In genomic region chr12:59039971-59040844, GRCm38 (mm10) we compare ENCODE assay signal across 8 mouse cellular contexts. TPM values are rescaled to one million over a fixed set of nuclear protein-coding genes. Genes with fewer than 3 reads are reported as not detected.
DNase-seq lines count a peak whose midpoint lies in the region; ATAC-seq and TF ChIP-seq lines count a peak whose summit lies in the region.

No protein-coding gene starts in this region.

- H3K36me3 ChIP-seq in embryonic facial prominence, embryonic 12.5 days, result peaks cover 28% of the 10 kb centered on the region
- H3K36me3 ChIP-seq in heart, embryonic 16.5 days (ENCODE audit: control insufficient read depth, insufficient read depth), result peaks cover 25% of the 10 kb centered on the region
- H3K36me3 ChIP-seq in kidney, postnatal 0 days (ENCODE audit: insufficient read depth, low read length), result peaks cover 20% of the 10 kb centered on the region; the same call in 1 of the 2 replicates
- H3K36me3 ChIP-seq in small intestine, adult 2 months (ENCODE audit: control insufficient read depth, insufficient read depth, low read length), result peaks cover 26% of the 10 kb centered on the region

- H3K4me3 ChIP-seq in embryonic facial prominence, embryonic 12.5 days, result no peak overlapping the region
- peak overlapping the region; percentile 20; the same call in 1 of the 2 replicates for H3K4me3 ChIP-seq in heart, embryonic 16.5 days (ENCODE audit: low read length)
- no peak overlapping the region for H3K4me3 ChIP-seq in kidney, postnatal 0 days (replicated peaks; ENCODE audit: low read depth, low read length)
- H3K4me3 ChIP-seq in small intestine, adult 2 months (ENCODE audit: low read depth, low read length), result peak overlapping the region; percentile 52

- peak overlapping the region; percentile 2; the same call in 1 of the 2 replicates for H3K4me2 ChIP-seq in embryonic facial prominence, embryonic 12.5 days (replicated peaks)
- H3K4me2 ChIP-seq in heart, embryonic 16.5 days (ENCODE audit: low read depth, low read length), result peak overlapping the region; percentile 56
- peak overlapping the region; percentile 47 for H3K4me2 ChIP-seq in kidney, postnatal 0 days (ENCODE audit: low read length)

- no peaks in the 10 kb centered on the region for H3K9me3 ChIP-seq in embryonic facial prominence, embryonic 12.5 days
- H3K9me3 ChIP-seq in heart, embryonic 16.5 days (replicated peaks; ENCODE audit: control insufficient read depth, low read length), result no peaks in the 10 kb centered on the region
- no peaks in the 10 kb centered on the region for H3K9me3 ChIP-seq in kidney, postnatal 0 days (replicated peaks; ENCODE audit: low read length)

- ATAC-seq in embryonic facial prominence, embryonic 12.5 days (ENCODE audit: insufficient number of reproducible peaks, insufficient read depth, low FRiP score, low TSS enrichment), result peak; percentile 74; the same call in 1 of the 2 replicates
- ATAC-seq in heart, embryonic 16.5 days (replicated peaks; ENCODE audit: extremely low read depth, insufficient read depth, low FRiP score), result peak; percentile 79
- ATAC-seq in kidney, postnatal 0 days (replicated peaks; ENCODE audit: low FRiP score, low read depth), result peak; percentile 90

- no peaks in the 10 kb centered on the region for H3K27me3 ChIP-seq in embryonic facial prominence, embryonic 12.5 days
- no peaks in the 10 kb centered on the region for H3K27me3 ChIP-seq in heart, embryonic 16.5 days (ENCODE audit: control insufficient read depth, insufficient read depth, low read length)
- no peaks in the 10 kb centered on the region for H3K27me3 ChIP-seq in kidney, postnatal 0 days (ENCODE audit: insufficient read depth, low read length)
- no peaks in the 10 kb centered on the region for H3K27me3 ChIP-seq in small intestine, adult 2 months (ENCODE audit: control insufficient read depth, insufficient read depth, low read length)

- 2% methylated on average over 23 of the region's 23 CpGs for WGBS in embryonic facial prominence, embryonic 12.5 days
- 6% methylated on average over 23 of the region's 23 CpGs for WGBS in heart, embryonic 16.5 days
- 5% methylated on average over 23 of the region's 23 CpGs for WGBS in kidney, postnatal 0 days
- 13% methylated on average over 23 of the region's 23 CpGs for WGBS in small intestine, adult 2 months

- peak overlapping the region; percentile 55; the same call in 1 of the 2 replicates for H3K27ac ChIP-seq in embryonic facial prominence, embryonic 12.5 days
- peak overlapping the region; percentile 84 for H3K27ac ChIP-seq in heart, embryonic 16.5 days (ENCODE audit: low read length)
- peak overlapping the region; percentile 87 for H3K27ac ChIP-seq in kidney, postnatal 0 days
- H3K27ac ChIP-seq in small intestine, adult 2 months (ENCODE audit: insufficient read depth, low read depth, low read length), result peak overlapping the region; percentile 71

- no peaks in the 10 kb centered on the region for H3K4me1 ChIP-seq in embryonic facial prominence, embryonic 12.5 days
- H3K4me1 ChIP-seq in heart, embryonic 16.5 days (ENCODE audit: control insufficient read depth, insufficient read depth, low read length), result 0 out of 2 replicates have a peak, but pooled peaks cover 4% of the 10 kb centered on the region
- H3K4me1 ChIP-seq in kidney, postnatal 0 days (replicated peaks; ENCODE audit: insufficient read depth, low read length), result no peaks in the 10 kb centered on the region
- H3K4me1 ChIP-seq in small intestine, adult 2 months (ENCODE audit: control insufficient read depth, insufficient read depth, insufficient read length, low read length), result no peaks in the 10 kb centered on the region

- no peak overlapping the region for H3K9ac ChIP-seq in embryonic facial prominence, embryonic 12.5 days
- H3K9ac ChIP-seq in heart, embryonic 16.5 days (ENCODE audit: low read length), result peak overlapping the region; percentile 54
- peak overlapping the region; percentile 54; the same call in 1 of the 2 replicates for H3K9ac ChIP-seq in kidney, postnatal 0 days (ENCODE audit: low read depth, low read length)

- DNase-seq in 416B (ENCODE audit: low read depth) (peak; percentile 99), NIH3T3 (ENCODE audit: low read depth) (peak; percentile 14)
- DNase-seq in kidney, postnatal 0 days (ENCODE audit: low spot score), result peak; percentile 81
- DNase-seq in lung, postnatal 4 days, result peak; percentile 71
- DNase-seq in right cerebral cortex, postnatal 36 days (ENCODE audit: low spot score in 2 of 2), result no peak

- peak; percentile 43; the same call in 1 of the 2 replicates for TF ChIP-seq POLR2A in small intestine, adult 2 months (IDR thresholded peaks at IDR 0.05; ENCODE audit: low read depth, low read length)

- no peak for TF ChIP-seq CTCF in kidney, postnatal 0 days (IDR thresholded peaks at IDR 0.05; ENCODE audit: low read depth)
- no peak for TF ChIP-seq CTCF in small intestine, adult 2 months (IDR thresholded peaks at IDR 0.05; ENCODE audit: extremely low read depth, insufficient read length, insufficient replicate concordance, low read depth, low read length)

RNA-seq across cellular contexts. Expression of gene Trappc6b, which starts 21.1 kb away (rescaled TPM):
- 78.4 and 82.9 TPM in 2 replicates for polyA plus RNA-seq in embryonic facial prominence, embryonic 12.5 days (2016; fragmentation: Nextera tagmentation; extraction: Ambion mirVana)
- 88.5 and 110 TPM in 2 replicates for polyA plus RNA-seq in heart, embryonic 16.5 days (2015; fragmentation: Nextera tagmentation; extraction: Ambion mirVana)
- 105 and 117 TPM in 2 replicates for polyA plus RNA-seq in kidney, postnatal 0 days (2015; fragmentation: Nextera tagmentation; extraction: Ambion mirVana)
- 30.0 and 56.7 TPM in 2 replicates for polyA plus RNA-seq in small intestine, adult 2 months (2012; rRNA removed)

RNA-seq across cellular contexts. Expression of gene Pnn, which starts 26.5 kb away (rescaled TPM):
- polyA plus RNA-seq in embryonic facial prominence, embryonic 12.5 days (2016; fragmentation: Nextera tagmentation; extraction: Ambion mirVana), result 115 and 128 TPM in 2 replicates
- polyA plus RNA-seq in heart, embryonic 16.5 days (2015; fragmentation: Nextera tagmentation; extraction: Ambion mirVana), result 61.6 and 76.5 TPM in 2 replicates
- 64.6 and 67.3 TPM in 2 replicates for polyA plus RNA-seq in kidney, postnatal 0 days (2015; fragmentation: Nextera tagmentation; extraction: Ambion mirVana)
- polyA plus RNA-seq in small intestine, adult 2 months (2012; rRNA removed), result 5.2 and 8.9 TPM in 2 replicates

RNA-seq across cellular contexts. Expression of gene Gemin2, which starts 27.0 kb away (rescaled TPM):
- 34.2 and 36.6 TPM in 2 replicates for polyA plus RNA-seq in embryonic facial prominence, embryonic 12.5 days (2016; fragmentation: Nextera tagmentation; extraction: Ambion mirVana)
- polyA plus RNA-seq in heart, embryonic 16.5 days (2015; fragmentation: Nextera tagmentation; extraction: Ambion mirVana), result 21.5 and 21.9 TPM in 2 replicates
- 20.1 and 23.5 TPM in 2 replicates for polyA plus RNA-seq in kidney, postnatal 0 days (2015; fragmentation: Nextera tagmentation; extraction: Ambion mirVana)
- polyA plus RNA-seq in small intestine, adult 2 months (2012; rRNA removed), result 0.74 and 1.1 TPM in 2 replicates

RNA-seq across cellular contexts. Expression of gene Sec23a, which starts 28.4 kb away (rescaled TPM):
- 90.9 and 97.6 TPM in 2 replicates for polyA plus RNA-seq in embryonic facial prominence, embryonic 12.5 days (2016; fragmentation: Nextera tagmentation; extraction: Ambion mirVana)
- polyA plus RNA-seq in heart, embryonic 16.5 days (2015; fragmentation: Nextera tagmentation; extraction: Ambion mirVana), result 55.5 and 63.7 TPM in 2 replicates
- polyA plus RNA-seq in kidney, postnatal 0 days (2015; fragmentation: Nextera tagmentation; extraction: Ambion mirVana), result 49.5 and 56.9 TPM in 2 replicates
- 9.7 and 26.3 TPM in 2 replicates for polyA plus RNA-seq in small intestine, adult 2 months (2012; rRNA removed)

RNA-seq across cellular contexts. Expression of gene Mia2, which starts 55.4 kb away (rescaled TPM):
- 58.0 and 60.3 TPM in 2 replicates for polyA plus RNA-seq in embryonic facial prominence, embryonic 12.5 days (2016; fragmentation: Nextera tagmentation; extraction: Ambion mirVana)
- polyA plus RNA-seq in heart, embryonic 16.5 days (2015; fragmentation: Nextera tagmentation; extraction: Ambion mirVana), result 43.0 and 63.6 TPM in 2 replicates
- polyA plus RNA-seq in kidney, postnatal 0 days (2015; fragmentation: Nextera tagmentation; extraction: Ambion mirVana), result 85.5 and 91.6 TPM in 2 replicates
- polyA plus RNA-seq in small intestine, adult 2 months (2012; rRNA removed), result 21.9 and 37.8 TPM in 2 replicates

Comparison
In these comparisons a context has a peak if more than half of its experiments do, and no peak if none do; other contexts are left out.
1. DNase-seq: peak in 416B (single experiment), NIH3T3 (single experiment), kidney, postnatal 0 days (single experiment) and lung, postnatal 4 days (2 of 2); none in right cerebral cortex, postnatal 36 days (0 of 2).
2. H3K4me2 ChIP-seq: peak in every context shown above with its lines; median percentile 56 in heart, embryonic 16.5 days; 47 in kidney, postnatal 0 days; 2 in embryonic facial prominence, embryonic 12.5 days.
3. H3K4me3 ChIP-seq: peak in heart, embryonic 16.5 days (single experiment) and small intestine, adult 2 months (single experiment); none in embryonic facial prominence, embryonic 12.5 days (single experiment) and kidney, postnatal 0 days (single experiment).
4. Peak in every context shown above with its lines, with median percentiles within 50 percentile points of each other: ATAC-seq and H3K27ac ChIP-seq.